Mouse (Mus musculus) bone marrow macrophage, adult 2 months (primary cell): ENCODE measurements around the gene Ndufaf3. TPM values are rescaled to one million over a fixed set of nuclear protein-coding genes. Genes with fewer than 3 reads are reported as not detected.
"Not testable (repeated sequence)": the region's sequence is repeated elsewhere in the genome, so short reads cannot be mapped to it uniquely, and the experiment has no call there.

Experiments used
- H3K27ac ChIP-seq: 2 replicates; pipeline ENCODE4 v1.5.1; 2012; ENCODE audit warnings: low read depth, low read length; ENCODE audit not compliant: insufficient read depth
- H3K4me1 ChIP-seq: 2 replicates; pipeline ENCODE4 v1.6.1; 2012; ENCODE audit warnings: low read length; ENCODE audit not compliant: control insufficient read depth, insufficient read depth
- H3K4me3 ChIP-seq: 2 replicates; pipeline ENCODE4 v1.5.1; 2012; ENCODE audit warnings: mild to moderate bottlenecking, low read length, moderate library complexity; ENCODE audit not compliant: insufficient read depth
- CTCF ChIP-seq: IDR thresholded peaks from 2 replicates; pipeline ENCODE4 v1.5.1; 2012; ENCODE audit warnings: low read depth, mild to moderate bottlenecking, low read length, moderate library complexity
- POLR2A ChIP-seq: IDR thresholded peaks from 2 replicates; pipeline ENCODE4 v1.6.1; 2012; ENCODE audit warnings: mild to moderate bottlenecking, low read depth, low read length, borderline replicate concordance
- polyA plus RNA-seq: library from polyadenylated mRNA; stranded (reverse); fragments of >200 nt; gene quantifications from 2 replicates; pipeline ENCODE4 v1.2.4, GENCODE M21; 2012; ENCODE audit not compliant: missing spikeins, insufficient read depth, insufficient read length

Ndufaf3 gene
- polyA plus RNA-seq, result 28.6 and 29.7 TPM in 2 replicates

- peak; percentile 97 for TF ChIP-seq POLR2A
- TF ChIP-seq CTCF, result no peak; the same call in 1 of the 2 replicates
- Histone ChIP-seq H3K4me3 (peak within 1 kb of the TSS; percentile 86), H3K4me1 (peaks cover 12% of the 10 kb centered on the region), H3K27ac (peak within 1 kb of the TSS; percentile 88)
Observed at GRCm38 (mm10) chr9:108566815-108567776, at the start of gene Ndufaf3. Ndufaf3 (minus strand) TSS chr9:108567434.

DNA sequence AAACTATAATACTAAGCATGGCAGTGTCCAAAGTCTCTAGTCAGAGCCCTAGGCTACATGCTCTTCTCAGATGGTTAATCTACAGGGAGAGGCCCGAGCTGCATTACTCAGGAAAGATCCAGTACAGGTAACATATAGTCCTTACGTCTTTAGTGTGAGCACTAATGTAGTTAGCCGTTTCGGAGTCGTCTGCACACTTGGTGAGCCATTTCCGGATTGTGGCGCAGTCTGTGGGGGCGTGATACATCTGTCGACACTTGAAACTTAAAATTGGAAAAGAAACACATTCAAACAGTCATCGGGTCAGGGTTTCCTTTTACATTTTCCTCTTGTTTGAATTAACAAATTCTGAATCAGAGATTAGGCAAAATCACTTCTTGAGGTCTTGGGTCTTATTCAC, 44.3 kb upstream of the Ndufaf3 start:
- Histone ChIP-seq H3K4me3 (no peak overlapping the region), H3K4me1 (peaks cover 10% of the 10 kb centered on the region), H3K27ac (no peak overlapping the region)
- TF ChIP-seq CTCF (no peak), POLR2A (no peak)

- Histone ChIP-seq H3K4me1 (peaks cover 10% of the 10 kb centered on the region), H3K27ac (no peak overlapping the region), H3K4me3 (no peak overlapping the region)
- no peak for TF ChIP-seq CTCF
- TF ChIP-seq POLR2A, result no peak
Observed at GRCm38 (mm10) chr9:108608889-108609288, 41.7 kb upstream of the Ndufaf3 start.

- not testable (repeated sequence) for H3K27ac ChIP-seq, H3K4me3 ChIP-seq
- H3K4me1 ChIP-seq, result peaks cover 10% of the 10 kb centered on the region
Observed at GRCm38 (mm10) chr9:108607929-108608328, 40.7 kb upstream of the Ndufaf3 start.

DNA sequence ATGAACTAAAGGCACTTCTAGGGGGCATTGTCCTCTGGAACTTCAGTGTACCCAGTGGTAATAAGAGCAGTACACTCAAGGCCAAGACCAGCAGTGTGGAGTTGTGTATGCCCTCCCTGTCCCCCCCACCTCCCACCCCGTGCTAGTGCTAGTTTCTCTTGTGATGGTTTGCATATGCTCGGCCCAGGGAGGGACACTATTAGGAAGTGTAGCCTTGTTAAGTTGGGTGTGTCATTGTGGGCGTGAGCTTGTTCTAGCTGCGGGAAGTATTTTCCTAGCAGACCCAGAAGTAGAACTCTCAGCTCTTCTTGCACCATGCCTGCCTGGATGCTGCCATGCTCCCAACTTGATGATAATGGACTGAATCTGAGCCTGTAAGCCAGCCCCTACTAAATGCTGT, 34.8 kb upstream of the Ndufaf3 start:
- Histone ChIP-seq H3K4me1 (no peaks in the 10 kb centered on the region), H3K27ac (no peak overlapping the region), H3K4me3 (no peak overlapping the region)
- TF ChIP-seq CTCF, result no peak
- no peak for TF ChIP-seq POLR2A

GRCm38 (mm10) chr9:108600011-108600410, 32.8 kb upstream of the Ndufaf3 start:
- Histone ChIP-seq H3K27ac (no peak overlapping the region), H3K4me1 (no peaks in the 10 kb centered on the region), H3K4me3 (no peak overlapping the region)
- no peak for TF ChIP-seq CTCF
- TF ChIP-seq POLR2A, result no peak

GRCm38 (mm10) chr9:108599021-108599566, 31.9 kb upstream of the Ndufaf3 start:
- Histone ChIP-seq H3K27ac (no peak overlapping the region), H3K4me3 (no peak overlapping the region), H3K4me1 (0 out of 2 replicates have a peak, but pooled peaks cover 2% of the 10 kb centered on the region)
- TF ChIP-seq CTCF, result no peak
- TF ChIP-seq POLR2A, result no peak

DNA sequence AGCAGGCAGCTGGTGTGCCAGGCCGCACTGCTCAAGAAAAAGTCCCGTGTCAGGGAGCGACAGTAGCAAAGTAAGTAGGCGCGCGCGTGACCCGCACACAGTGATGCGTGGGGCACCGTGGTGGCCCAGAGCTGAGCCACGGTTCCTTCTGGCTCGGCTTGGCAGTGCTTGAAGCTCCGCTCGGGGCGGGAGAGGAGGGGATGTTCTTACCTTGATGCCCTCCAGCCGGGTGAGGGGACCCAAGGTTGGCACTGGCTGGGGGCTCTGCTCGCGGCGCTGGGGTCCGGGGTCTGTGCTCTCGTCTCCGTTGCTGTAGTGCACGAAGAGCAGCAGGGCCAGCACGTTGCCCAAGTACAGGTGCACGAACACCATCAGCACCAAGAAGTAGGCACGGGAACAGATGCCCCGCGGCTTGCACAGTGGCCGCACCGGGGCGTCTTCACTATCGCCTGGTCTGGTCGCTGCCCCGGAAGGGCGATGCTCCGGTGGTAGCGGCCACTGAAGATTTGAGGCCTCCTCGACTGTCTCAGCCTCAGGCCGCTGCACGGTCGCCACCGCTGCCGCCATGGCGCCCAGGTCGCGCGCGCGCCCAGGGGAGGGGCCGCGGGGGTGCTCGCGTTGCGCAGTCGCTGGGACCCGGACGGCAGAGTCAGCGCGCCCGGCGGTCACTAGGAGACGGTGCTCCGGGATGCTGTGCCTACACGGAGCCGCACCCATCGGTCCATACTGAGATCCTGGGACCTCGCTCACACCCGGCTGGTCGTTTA, 29.9 kb upstream of the Ndufaf3 start, which contains the start of gene P4htm:
Gene P4htm, minus strand, starts transcription at position 670 of the 767 bp plus-strand sequence.
- peak within 1 kb of the TSS; percentile 74 for H3K4me3 ChIP-seq
- no peak within 1 kb of the TSS for H3K27ac ChIP-seq
- TF ChIP-seq CTCF (no peak), POLR2A (no peak)
- H3K4me1 ChIP-seq, result 0 out of 2 replicates have a peak, but pooled peaks cover 2% of the 10 kb centered on the region

DNA sequence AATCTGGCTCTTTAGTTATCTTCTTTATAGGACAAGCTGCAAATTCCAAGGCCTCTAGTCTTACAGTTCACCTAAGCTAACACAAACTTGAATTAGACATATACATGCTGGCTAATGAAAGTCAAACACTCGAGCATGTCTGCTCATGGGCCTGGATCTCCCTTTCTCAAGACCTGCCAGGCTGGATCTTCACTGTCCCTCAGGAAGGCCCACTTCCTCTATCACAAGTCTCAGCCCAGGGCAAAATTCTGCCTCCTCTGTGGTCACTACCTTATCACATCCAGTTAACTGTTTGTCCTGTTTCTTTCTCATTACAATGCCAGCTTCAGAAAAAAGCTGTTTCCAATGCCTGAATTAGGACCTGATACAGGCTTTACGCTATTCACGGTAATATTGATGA, 27.1 kb upstream of the Ndufaf3 start:
- TF ChIP-seq CTCF, result no peak
- no peak for TF ChIP-seq POLR2A
- H3K4me1 ChIP-seq, result peaks cover 3% of the 10 kb centered on the region; the same call in 1 of the 2 replicates
- H3K4me3 ChIP-seq, result no peak overlapping the region
- no peak overlapping the region for H3K27ac ChIP-seq
